Mouse (Mus musculus) retina, embryonic 14.5 days (tissue): ENCODE data around the gene Shf.

ENCODE experiments used
- DNase-seq: peaks from one replicate; pipeline ENCODE4 v3.0.0-alpha.2; 2015; ENCODE audit warnings: low spot score

Gene Shf

GRCm38 (mm10) chr2:122301921-122302573 is 66.9 kb downstream of the Shf start:
- DNase-seq = no peak

DNA sequence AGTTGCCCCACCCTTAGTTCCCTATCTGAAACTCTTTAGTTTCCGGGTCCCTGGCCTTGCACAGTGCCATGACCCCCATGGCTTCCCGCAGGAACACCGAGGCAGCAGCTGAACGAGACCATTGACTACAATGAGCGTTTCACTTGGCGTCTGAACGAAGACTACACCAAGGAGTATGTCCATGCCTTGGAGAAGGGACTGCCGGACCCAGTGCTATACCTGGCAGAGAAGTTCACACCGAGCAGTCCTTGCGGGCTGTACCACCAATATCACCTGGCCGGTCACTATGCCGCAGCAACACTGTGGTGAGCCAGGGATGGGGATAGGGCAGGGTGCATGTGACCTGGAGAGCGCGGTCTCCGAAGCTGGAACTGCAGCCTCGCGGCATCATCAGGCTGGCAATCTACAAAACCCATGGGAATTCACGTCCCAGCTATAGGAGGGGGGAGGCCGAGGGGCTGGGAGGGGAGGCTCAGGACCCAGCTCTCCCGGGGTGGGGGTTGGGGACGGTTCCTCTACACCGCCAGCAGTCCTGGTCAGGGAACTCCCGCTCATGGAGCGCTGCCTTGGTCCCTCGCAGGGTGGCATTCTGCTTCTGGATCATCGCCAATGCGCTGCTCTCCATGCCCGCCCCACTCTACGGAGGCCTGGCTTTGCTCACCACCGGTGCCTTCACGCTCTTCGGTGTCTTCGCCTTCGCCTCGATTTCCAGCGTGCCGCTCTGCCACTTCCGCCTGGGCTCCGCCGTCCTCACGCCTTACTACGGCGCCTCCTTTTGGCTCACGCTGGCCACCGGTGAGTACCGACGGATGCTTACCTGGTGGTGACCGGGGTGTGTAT is 67.7 kb downstream of the Shf start:
- peak; percentile 44 for DNase-seq

DNA sequence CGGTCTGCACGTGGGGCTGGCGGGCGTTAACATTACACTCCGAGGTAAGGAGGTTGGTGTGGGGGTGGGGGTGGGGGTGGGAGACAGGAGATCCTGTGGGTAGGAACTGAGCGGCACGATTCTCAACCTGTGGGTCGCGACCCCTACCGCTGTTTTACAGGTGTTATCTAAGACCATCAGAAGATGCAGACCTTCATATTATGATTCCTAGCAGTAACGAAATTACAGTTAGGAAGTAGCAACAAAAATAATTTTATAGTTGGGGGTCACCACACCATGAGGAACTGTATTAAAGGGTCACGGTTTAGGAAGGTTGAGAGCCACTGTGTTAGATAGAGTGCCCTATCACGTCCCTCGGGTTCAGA is 68.3 kb downstream of the Shf start:
- DNase-seq = no peak

DNA sequence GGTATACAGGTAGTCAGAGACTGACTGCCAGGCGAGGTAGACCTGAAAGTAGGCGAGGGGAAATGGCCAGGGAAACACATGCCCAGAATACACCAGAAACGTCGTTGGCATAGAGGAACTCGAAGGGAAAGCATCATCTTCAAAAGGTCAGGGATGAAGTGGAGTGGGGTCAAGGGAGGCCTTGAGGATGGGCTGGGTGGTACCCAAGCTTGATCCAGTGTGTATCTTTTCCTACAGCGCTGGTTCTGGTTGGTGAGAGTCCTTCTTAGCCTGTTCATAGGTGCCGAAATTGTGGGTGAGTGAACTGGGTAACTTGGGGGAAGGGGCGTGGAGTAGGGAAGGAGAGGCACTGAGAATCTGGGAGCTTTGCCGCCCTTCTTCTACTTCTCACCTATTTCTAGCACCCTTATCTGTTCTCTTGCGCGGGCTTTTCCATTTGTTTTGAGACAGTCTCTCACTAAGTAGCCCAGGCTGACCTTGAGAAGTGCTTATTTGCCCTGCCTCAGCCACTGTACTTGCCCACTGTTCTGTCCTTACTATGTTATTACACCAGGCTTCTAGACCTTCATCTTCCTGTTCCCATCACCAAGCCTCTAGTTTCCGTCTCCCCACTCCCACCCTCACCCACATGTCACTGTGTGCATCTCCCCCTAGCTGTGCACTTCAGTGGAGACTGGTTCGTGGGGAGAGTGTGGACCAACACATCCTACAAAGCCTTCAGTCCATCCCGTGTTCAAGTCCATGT is 68.9 kb downstream of the Shf start:
- no peak for DNase-seq
